Mouse (Mus musculus): Measurements from ENCODE around the gene Cdh15. TPM values are rescaled to one million over a fixed set of nuclear protein-coding genes. Genes with fewer than 3 reads are reported as not detected.

The Cdh15 gene
- polyA plus RNA-seq (2014; fragmentation: Nextera tagmentation; extraction: Ambion mirVana): 8.3 and 9.0 TPM in 2 replicates

DNA sequence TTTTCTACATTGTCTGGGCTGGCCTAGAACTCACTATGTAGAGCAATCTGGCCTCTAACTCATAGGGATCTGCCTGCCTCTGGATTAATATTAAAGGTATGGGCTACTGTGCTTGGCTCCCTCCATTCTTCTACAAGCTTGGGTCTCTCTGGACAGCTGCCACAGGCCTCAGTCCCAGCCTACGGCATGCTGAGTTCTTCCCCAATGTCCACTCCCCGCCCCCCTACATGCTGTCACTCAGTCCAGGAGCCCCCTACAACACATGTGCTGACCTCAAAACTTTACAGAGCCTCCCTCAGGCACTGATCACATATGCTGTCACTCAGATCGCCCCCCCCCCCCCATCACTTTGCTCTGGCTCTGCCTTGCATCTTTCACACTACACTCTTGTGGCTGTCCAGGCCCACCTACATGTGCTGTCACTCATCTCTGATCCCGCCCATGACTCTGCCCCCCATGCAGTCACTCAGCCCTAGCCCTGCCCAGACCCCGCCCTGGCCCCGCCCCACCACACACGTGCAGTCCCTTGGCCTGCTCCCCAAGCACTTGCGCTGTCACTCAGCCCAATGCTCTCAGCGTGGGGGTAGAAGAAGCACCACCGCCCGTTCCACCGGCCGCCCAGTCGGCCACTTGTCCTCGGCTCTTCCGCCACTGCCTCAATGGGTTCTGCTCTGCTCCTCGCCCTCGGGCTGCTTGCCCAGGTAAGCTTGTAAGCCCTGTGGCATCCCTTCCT lies at the start of gene Cdh15:
Gene Cdh15 (plus strand): TSS at position 138 of the 733 bp plus-strand sequence.
- Histone ChIP-seq H3K9ac (ENCODE audit: low read length) (no peak within 1 kb of the TSS), H3K27ac (ENCODE audit: low read depth, low read length) (no peak within 1 kb of the TSS), H3K4me1 (ENCODE audit: control insufficient read depth, insufficient read depth, low read length) (no peaks in the 10 kb centered on the region), H3K4me3 (ENCODE audit: low read depth, low read length) (no peak within 1 kb of the TSS), H3K36me3 (ENCODE audit: control insufficient read depth, insufficient read depth, low read length) (no peaks in the 10 kb centered on the region), H3K4me2 (ENCODE audit: low read depth) (no peak within 1 kb of the TSS), H3K9me3 (ENCODE audit: control insufficient read depth, low read length) (no peaks in the 10 kb centered on the region), H3K27me3 (ENCODE audit: control insufficient read depth, insufficient read depth, low read length) (no peaks in the 10 kb centered on the region)
- ATAC-seq (ENCODE audit: insufficient read depth, low FRiP score, low TSS enrichment) (no peak), DNase-seq (ENCODE audit: low spot score) (peak; percentile 61)
- 12% methylated on average over 17 of the region's 18 CpGs for WGBS

DNA sequence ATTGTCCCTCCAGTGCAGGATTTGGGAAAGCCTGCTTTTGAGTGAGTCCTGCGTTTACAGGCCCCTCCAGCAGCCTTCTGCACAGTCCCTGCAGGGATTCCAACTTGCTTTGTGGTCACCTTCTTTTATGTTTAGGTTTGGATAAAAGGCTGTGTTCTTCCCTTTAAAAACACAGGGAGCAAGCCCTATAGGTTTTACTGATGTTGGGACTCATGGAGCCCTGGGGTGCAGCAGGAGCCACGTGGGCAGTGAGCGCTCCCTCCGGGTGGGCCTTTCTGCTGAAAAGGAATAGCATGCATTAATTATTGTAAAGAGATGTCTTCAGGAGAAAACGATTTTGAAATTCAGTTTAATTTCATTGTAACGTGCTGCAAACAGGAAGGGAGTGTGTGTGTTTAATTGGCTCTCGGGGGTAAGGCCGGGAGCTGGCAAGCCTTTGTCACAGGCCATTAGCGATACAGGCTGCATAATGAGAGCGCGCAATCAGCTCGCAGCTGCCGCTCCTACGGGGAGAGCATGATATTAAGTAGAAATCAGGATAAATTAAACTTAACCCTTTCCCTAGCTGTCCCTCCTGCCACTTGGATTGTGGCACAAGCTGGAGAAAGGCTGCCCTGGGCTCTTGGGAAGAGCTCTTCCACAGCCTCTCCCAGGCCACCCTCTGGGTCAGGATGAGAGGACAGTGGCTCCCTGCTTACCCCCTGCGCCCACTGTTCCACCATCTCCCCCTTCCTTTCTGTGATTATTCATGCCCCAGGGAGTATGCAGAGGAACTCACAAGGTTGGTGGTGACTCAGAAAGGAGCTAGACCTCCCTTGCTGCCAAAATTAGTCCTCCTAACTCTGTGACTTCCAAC lies 43.6 kb upstream of the Cdh15 start:
- Histone ChIP-seq H3K36me3 (ENCODE audit: control insufficient read depth, insufficient read depth, low read length) (no peaks in the 10 kb centered on the region), H3K27me3 (ENCODE audit: control insufficient read depth, insufficient read depth, low read length) (no peaks in the 10 kb centered on the region), H3K4me2 (ENCODE audit: low read depth) (no peak overlapping the region), H3K9me3 (ENCODE audit: control insufficient read depth, low read length) (no peaks in the 10 kb centered on the region), H3K9ac (ENCODE audit: low read length) (peak overlapping the region; percentile 40), H3K4me3 (ENCODE audit: low read depth, low read length) (no peak overlapping the region), H3K27ac (ENCODE audit: low read depth, low read length) (peak overlapping the region; percentile 49; the same call in 1 of the 2 replicates), H3K4me1 (ENCODE audit: control insufficient read depth, insufficient read depth, low read length) (peaks cover 23% of the 10 kb centered on the region)
- 24% methylated on average over 15 of the region's 15 CpGs for WGBS
- ATAC-seq (ENCODE audit: insufficient read depth, low FRiP score, low TSS enrichment): peak; percentile 81
- peak; percentile 58 for DNase-seq (ENCODE audit: low spot score)

DNA sequence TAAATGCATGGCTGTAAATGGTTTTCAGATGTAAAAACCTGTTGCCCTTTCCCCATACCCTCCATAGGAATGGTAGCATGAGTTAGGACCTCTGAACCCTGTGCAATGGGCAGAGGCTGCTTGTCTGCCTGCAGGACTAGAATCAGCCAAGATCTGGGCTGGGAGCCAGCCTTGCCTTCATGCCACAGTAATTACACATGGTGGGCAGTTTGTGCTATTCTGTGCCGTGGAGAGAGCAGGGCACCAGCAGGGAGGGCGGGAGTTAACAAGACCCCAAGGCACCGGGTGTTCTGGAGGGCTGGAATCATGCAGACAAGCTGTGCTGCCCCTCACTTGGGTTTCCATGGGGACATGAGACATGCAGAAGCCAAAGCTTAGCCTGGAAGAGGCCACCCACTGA lies 42.4 kb upstream of the Cdh15 start:
- no peak for ATAC-seq (ENCODE audit: insufficient read depth, low FRiP score, low TSS enrichment)
- no peak overlapping the region for H3K9ac ChIP-seq (ENCODE audit: low read length)

DNA sequence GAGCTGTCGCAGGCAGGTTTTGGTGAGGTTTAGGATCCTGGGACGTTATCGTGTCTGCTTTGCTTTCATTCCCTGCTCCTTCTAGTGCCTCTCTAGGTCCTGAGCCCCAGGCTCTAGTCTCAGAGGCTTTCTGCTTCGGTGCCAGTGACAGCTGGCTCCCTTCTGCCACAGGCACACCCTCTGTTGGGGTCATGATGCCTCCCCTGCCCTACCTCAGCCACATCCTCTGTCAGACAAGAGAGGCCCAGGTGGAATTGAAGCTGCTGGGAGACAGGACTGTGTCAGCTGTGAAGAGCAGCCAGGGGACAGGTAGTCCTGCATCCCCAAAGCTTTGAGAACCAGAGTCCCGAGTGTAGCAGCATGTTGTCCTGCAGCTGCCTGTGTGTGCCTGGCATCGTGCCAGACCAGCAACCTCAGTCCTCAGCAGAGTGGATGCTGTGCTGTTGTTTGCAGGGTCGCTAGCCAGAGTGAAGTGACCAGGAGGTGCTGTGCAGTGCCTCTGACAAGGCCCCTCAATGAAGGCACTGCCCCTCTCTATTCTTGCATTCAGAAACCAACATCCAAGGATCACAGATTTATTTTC lies 40.7 kb upstream of the Cdh15 start:
- H3K4me3 ChIP-seq (ENCODE audit: low read depth, low read length): no peak overlapping the region
- no peaks in the 10 kb centered on the region for H3K36me3 ChIP-seq (ENCODE audit: control insufficient read depth, insufficient read depth, low read length)
- H3K4me2 ChIP-seq (ENCODE audit: low read depth): no peak overlapping the region
- H3K9ac ChIP-seq (ENCODE audit: low read length): peak overlapping the region; percentile 29
- WGBS: 77% methylated on average over 7 of the region's 7 CpGs
- DNase-seq (ENCODE audit: low spot score) (no peak), ATAC-seq (ENCODE audit: insufficient read depth, low FRiP score, low TSS enrichment) (no peak)
- H3K9me3 ChIP-seq (ENCODE audit: control insufficient read depth, low read length): no peaks in the 10 kb centered on the region
- peaks cover 26% of the 10 kb centered on the region for H3K4me1 ChIP-seq (ENCODE audit: control insufficient read depth, insufficient read depth, low read length)
- no peaks in the 10 kb centered on the region for H3K27me3 ChIP-seq (ENCODE audit: control insufficient read depth, insufficient read depth, low read length)
- H3K27ac ChIP-seq (ENCODE audit: low read depth, low read length): peak overlapping the region; percentile 68

More for the DNA sequence above, 42.4 kb upstream of the Cdh15 start:
- 42% methylated on average over 3 of the region's 3 CpGs for WGBS
- Histone ChIP-seq H3K4me3 (ENCODE audit: low read depth, low read length) (no peak overlapping the region), H3K9me3 (ENCODE audit: control insufficient read depth, low read length) (no peaks in the 10 kb centered on the region), H3K4me1 (ENCODE audit: control insufficient read depth, insufficient read depth, low read length) (peaks cover 23% of the 10 kb centered on the region), H3K4me2 (ENCODE audit: low read depth) (no peak overlapping the region), H3K27ac (ENCODE audit: low read depth, low read length) (no peak overlapping the region), H3K27me3 (ENCODE audit: control insufficient read depth, insufficient read depth, low read length) (no peaks in the 10 kb centered on the region), H3K36me3 (ENCODE audit: control insufficient read depth, insufficient read depth, low read length) (no peaks in the 10 kb centered on the region)
- DNase-seq (ENCODE audit: low spot score): no peak

DNA sequence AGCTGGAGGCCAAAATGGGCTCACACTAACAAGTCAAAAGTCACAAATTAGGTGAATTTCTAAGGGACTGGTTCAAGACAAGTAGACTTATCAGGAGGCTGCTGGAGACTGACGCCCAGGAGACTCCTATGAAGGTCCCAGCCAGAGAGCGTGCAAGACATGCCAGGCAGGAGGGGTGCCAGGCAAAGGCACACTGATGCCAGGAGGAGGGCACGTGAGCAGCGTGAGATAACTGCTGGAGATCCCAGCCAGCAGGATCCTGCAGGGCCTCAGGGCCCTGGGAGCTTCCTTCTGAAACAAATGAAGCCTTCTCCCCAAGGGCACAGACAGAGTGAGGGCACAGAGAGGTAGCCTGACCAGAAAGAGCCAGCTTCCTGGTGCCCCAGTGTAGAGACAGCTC lies 39.9 kb upstream of the Cdh15 start:
- H3K27ac ChIP-seq (ENCODE audit: low read depth, low read length): no peak overlapping the region
- H3K4me3 ChIP-seq (ENCODE audit: low read depth, low read length): no peak overlapping the region
- no peak overlapping the region for H3K4me2 ChIP-seq (ENCODE audit: low read depth)
- no peaks in the 10 kb centered on the region for H3K27me3 ChIP-seq (ENCODE audit: control insufficient read depth, insufficient read depth, low read length)
- ATAC-seq (ENCODE audit: insufficient read depth, low FRiP score, low TSS enrichment) (no peak), DNase-seq (ENCODE audit: low spot score) (no peak)
- H3K36me3 ChIP-seq (ENCODE audit: control insufficient read depth, insufficient read depth, low read length): no peaks in the 10 kb centered on the region
- H3K9me3 ChIP-seq (ENCODE audit: control insufficient read depth, low read length): no peaks in the 10 kb centered on the region
- WGBS: 97% methylated on average over 4 of the region's 4 CpGs
- H3K9ac ChIP-seq (ENCODE audit: low read length): no peak overlapping the region
- H3K4me1 ChIP-seq (ENCODE audit: control insufficient read depth, insufficient read depth, low read length): peaks cover 30% of the 10 kb centered on the region

DNA sequence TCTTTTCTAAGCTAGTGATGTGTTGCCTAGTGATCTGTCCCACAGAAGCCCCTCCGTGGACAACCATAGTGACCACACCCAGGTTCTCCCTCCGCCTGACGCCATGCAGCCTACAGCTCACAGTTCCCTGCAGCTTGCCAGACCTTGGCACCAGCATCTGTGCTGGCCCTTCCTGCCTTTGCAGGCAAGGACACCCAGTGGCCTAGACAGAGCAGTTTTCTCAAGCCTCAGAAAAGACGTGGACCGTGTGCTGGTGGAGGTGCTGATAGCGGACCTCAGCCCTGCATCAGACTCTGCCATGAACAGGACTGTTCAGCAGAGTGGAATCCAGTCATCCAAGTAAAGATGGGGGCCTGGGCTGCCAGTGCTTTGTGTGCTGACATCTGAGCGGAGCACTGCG lies 37.4 kb upstream of the Cdh15 start:
- no peak overlapping the region for H3K4me2 ChIP-seq (ENCODE audit: low read depth)
- ATAC-seq (ENCODE audit: insufficient read depth, low FRiP score, low TSS enrichment): no peak
- H3K9ac ChIP-seq (ENCODE audit: low read length): no peak overlapping the region
- 80% methylated on average over 8 of the region's 8 CpGs for WGBS
- H3K4me1 ChIP-seq (ENCODE audit: control insufficient read depth, insufficient read depth, low read length): peaks cover 17% of the 10 kb centered on the region
- H3K4me3 ChIP-seq (ENCODE audit: low read depth, low read length): no peak overlapping the region
- H3K27me3 ChIP-seq (ENCODE audit: control insufficient read depth, insufficient read depth, low read length): no peaks in the 10 kb centered on the region
- H3K27ac ChIP-seq (ENCODE audit: low read depth, low read length): no peak overlapping the region
- H3K9me3 ChIP-seq (ENCODE audit: control insufficient read depth, low read length): no peaks in the 10 kb centered on the region
- no peaks in the 10 kb centered on the region; the same call in 1 of the 2 replicates for H3K36me3 ChIP-seq (ENCODE audit: control insufficient read depth, insufficient read depth, low read length)
- no peak for DNase-seq (ENCODE audit: low spot score)

DNA sequence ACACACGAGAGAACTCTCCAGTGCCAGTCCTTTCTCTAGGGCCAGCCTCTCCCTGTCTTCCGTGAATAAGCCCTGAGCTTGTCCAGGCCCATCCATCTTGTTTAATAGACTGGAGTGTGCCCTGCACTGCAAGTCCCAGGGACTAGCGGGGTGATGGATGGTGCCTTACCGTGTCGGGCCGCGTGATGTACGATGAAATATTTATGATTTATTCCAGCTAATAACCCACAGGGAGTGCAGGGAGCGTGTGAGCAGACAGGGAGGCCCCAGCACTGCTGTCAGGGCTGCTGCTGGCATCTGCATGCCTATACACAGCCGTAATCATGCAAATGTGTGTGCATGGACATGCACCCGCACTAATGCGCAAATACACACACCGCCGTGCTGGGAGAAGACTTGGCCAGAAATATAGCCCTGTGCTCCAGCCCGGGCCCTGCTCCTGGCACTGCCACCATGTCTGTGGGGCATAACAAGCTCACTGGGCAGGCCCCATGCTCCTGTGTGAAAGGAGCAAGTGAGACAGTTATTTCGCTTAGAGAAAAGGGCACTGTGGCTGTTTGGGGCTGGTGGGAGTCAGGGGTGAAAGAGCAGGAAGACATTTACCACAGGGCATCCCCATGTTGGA lies 35.8 kb upstream of the Cdh15 start:
- Histone ChIP-seq H3K27me3 (ENCODE audit: control insufficient read depth, insufficient read depth, low read length) (no peaks in the 10 kb centered on the region), H3K9ac (ENCODE audit: low read length) (no peak overlapping the region), H3K4me3 (ENCODE audit: low read depth, low read length) (no peak overlapping the region), H3K4me1 (ENCODE audit: control insufficient read depth, insufficient read depth, low read length) (peaks cover 9% of the 10 kb centered on the region; the same call in 1 of the 2 replicates), H3K4me2 (ENCODE audit: low read depth) (no peak overlapping the region), H3K36me3 (ENCODE audit: control insufficient read depth, insufficient read depth, low read length) (no peaks in the 10 kb centered on the region; the same call in 1 of the 2 replicates), H3K9me3 (ENCODE audit: control insufficient read depth, low read length) (no peaks in the 10 kb centered on the region), H3K27ac (ENCODE audit: low read depth, low read length) (0 out of 2 replicates have a peak overlapping the region, but pooled peaks have one; percentile 39)
- 0 out of 2 replicates have a peak, but pooled peaks have one; percentile 27 for ATAC-seq (ENCODE audit: insufficient read depth, low FRiP score, low TSS enrichment)
- DNase-seq (ENCODE audit: low spot score): peak; percentile 44
- WGBS: 78% methylated on average over 16 of the region's 16 CpGs

DNA sequence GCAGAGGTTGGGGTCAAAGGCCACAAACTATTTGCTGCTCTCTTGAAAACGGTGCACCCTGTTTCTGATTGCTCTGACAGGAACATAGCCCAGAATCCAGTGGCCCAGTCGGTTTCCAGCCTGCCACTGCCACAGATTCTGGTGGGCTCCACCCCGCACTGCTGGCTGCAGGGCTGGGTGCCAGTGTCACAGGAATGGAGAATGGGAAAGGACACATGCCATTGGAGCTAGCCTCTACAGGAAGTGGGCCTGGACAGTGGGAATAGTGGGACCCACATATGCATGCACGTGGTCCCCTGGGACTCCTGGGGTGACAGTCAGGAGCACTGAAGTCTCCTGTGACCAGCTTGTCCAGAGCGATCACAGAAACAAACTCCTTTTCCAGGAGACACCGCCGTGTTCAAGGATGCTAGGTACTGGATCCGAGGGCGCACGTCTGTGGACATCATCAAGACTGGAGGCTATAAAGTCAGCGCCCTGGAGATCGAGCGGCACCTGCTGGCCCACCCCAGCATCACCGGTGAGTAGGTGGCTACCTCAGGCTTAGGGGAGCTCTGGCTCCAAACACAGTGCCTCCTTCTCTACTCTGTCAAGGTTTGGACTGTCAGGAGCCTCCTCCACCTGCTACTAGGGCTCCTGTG lies 35.0 kb upstream of the Cdh15 start:
- H3K27me3 ChIP-seq (ENCODE audit: control insufficient read depth, insufficient read depth, low read length): no peaks in the 10 kb centered on the region
- peaks cover 8% of the 10 kb centered on the region; the same call in 1 of the 2 replicates for H3K4me1 ChIP-seq (ENCODE audit: control insufficient read depth, insufficient read depth, low read length)
- H3K9ac ChIP-seq (ENCODE audit: low read length): no peak overlapping the region
- no peaks in the 10 kb centered on the region for H3K9me3 ChIP-seq (ENCODE audit: control insufficient read depth, low read length)
- WGBS: 70% methylated on average over 14 of the region's 14 CpGs
- ATAC-seq (ENCODE audit: insufficient read depth, low FRiP score, low TSS enrichment): no peak
- H3K4me3 ChIP-seq (ENCODE audit: low read depth, low read length): no peak overlapping the region
- H3K27ac ChIP-seq (ENCODE audit: low read depth, low read length): no peak overlapping the region
- H3K36me3 ChIP-seq (ENCODE audit: control insufficient read depth, insufficient read depth, low read length): no peaks in the 10 kb centered on the region; the same call in 1 of the 2 replicates
- no peak for DNase-seq (ENCODE audit: low spot score)
- no peak overlapping the region for H3K4me2 ChIP-seq (ENCODE audit: low read depth)
